Mouse (Mus musculus): ENCODE measurements around the gene Gemin6. TPM values are rescaled to one million over a fixed set of nuclear protein-coding genes. Genes with fewer than 3 reads are reported as not detected.
A peak's percentile ranks its signal among the peaks of the same experiment; 100 is the strongest.
"Not testable (repeated sequence)": the region's sequence is repeated elsewhere in the genome, so short reads cannot be mapped to it uniquely, and the experiment has no call there.

Gene Gemin6
- 17.2 and 18.2 TPM in 2 replicates for polyA plus RNA-seq (2015; fragmentation: Nextera tagmentation; extraction: Ambion mirVana)

DNA sequence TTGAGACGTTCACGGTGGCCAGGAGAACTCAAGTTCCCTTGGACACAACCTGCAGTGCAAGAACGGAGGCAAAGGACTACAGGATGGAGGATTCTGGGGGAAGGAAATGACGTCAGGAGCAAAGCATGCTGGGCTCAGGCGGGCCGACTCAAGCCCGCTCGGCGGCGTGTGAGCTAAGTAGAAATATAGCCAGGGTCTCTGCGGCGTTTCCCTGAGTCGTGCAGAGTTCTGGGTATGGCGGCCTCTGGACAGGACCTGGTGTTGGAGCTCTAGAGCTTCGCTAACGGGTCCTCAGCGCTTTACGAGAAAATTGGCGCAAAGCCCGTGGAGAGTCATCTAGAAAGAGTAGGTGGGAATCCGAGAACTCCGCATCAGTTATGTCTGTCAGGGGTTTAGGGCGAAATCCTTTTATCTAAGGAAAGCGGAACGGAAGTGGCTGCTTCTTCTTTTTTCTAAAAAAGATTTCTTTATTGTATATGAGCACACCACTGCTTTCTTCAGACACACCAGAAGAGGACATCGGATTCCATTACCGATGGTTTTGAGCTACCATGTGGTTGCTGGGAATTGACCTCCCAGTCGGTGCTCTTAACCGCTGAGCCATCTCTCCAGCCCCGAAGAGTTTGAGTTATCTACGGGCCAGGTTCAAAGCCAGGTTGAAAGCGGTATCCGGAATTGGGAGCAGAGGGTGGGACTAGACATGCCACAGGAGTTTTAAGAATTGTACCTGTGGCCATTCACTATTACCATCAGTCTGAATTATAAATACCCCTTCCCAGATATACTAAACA lies at the start of gene Gemin6:
TSS of gene Gemin6 (plus strand) at position 116 of the 791 bp plus-strand sequence.
- WGBS: under 1% methylated on average over 33 of the region's 33 CpGs
- H3K4me2 ChIP-seq (ENCODE audit: low read length): peak within 1 kb of the TSS; percentile 76
- ATAC-seq: peak; percentile 98
- H3K4me1 ChIP-seq (ENCODE audit: control insufficient read depth, insufficient read depth, low read length): peaks cover 5% of the 10 kb centered on the region; the same call in 1 of the 2 replicates
- no peaks in the 10 kb centered on the region for H3K9me3 ChIP-seq (replicated peaks; ENCODE audit: control insufficient read depth, low read length, poor library complexity, severe bottlenecking)
- H3K27me3 ChIP-seq (ENCODE audit: control insufficient read depth, insufficient read depth, low read depth, low read length): no peaks in the 10 kb centered on the region
- H3K36me3 ChIP-seq (ENCODE audit: control insufficient read depth, insufficient read depth, low read length): no peaks in the 10 kb centered on the region
- peak within 1 kb of the TSS; percentile 78 for H3K27ac ChIP-seq (ENCODE audit: low read length)
- H3K9ac ChIP-seq (ENCODE audit: low read depth, low read length): peak within 1 kb of the TSS; percentile 63
- peak within 1 kb of the TSS; percentile 67 for H3K4me3 ChIP-seq (ENCODE audit: low read depth, low read length)

DNA sequence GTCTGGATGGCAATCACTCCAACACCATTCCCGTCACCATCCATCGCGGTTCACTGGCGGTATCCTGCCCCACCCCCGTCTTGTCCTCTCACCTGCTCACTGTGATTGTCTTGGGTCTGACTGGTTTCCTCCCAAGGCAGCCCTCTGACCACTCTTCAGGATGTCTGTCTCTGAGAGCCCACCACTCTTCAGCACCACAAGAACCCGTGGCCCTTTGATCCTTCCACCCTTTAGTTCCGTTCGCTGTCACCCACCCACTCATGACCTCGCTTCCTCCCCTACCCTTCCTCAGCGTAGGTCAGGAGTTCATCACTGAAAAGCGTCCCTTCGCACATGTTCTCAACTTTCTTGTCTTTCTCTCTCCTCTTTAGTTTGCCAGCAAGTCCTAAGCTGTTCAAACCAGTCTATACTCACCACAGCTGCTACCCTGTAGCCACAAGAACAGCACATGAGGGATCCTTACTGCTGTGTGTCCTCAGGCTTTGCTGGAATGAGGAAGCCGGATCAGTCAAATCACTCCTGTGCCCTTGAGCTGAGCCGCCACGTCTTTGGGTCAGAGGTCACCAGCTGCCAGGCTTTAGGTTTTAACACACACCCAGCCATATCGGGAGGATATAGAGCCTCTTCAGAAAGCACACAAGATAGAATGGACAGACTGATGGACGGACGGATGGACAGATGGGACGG lies 49.4 kb upstream of the Gemin6 start:
- no peaks in the 10 kb centered on the region for H3K27me3 ChIP-seq (ENCODE audit: control insufficient read depth, insufficient read depth, low read depth, low read length)
- 78% methylated on average over 19 of the region's 19 CpGs for WGBS
- H3K27ac ChIP-seq (ENCODE audit: low read length): no peak overlapping the region
- no peaks in the 10 kb centered on the region for H3K9me3 ChIP-seq (replicated peaks; ENCODE audit: control insufficient read depth, low read length, poor library complexity, severe bottlenecking)
- H3K4me2 ChIP-seq (ENCODE audit: low read length): no peak overlapping the region
- ATAC-seq: no peak
- H3K36me3 ChIP-seq (ENCODE audit: control insufficient read depth, insufficient read depth, low read length): no peaks in the 10 kb centered on the region
- H3K4me1 ChIP-seq (ENCODE audit: control insufficient read depth, insufficient read depth, low read length): no peaks in the 10 kb centered on the region
- no peak overlapping the region for H3K4me3 ChIP-seq (ENCODE audit: low read depth, low read length)
- no peak overlapping the region for H3K9ac ChIP-seq (ENCODE audit: low read depth, low read length)

DNA sequence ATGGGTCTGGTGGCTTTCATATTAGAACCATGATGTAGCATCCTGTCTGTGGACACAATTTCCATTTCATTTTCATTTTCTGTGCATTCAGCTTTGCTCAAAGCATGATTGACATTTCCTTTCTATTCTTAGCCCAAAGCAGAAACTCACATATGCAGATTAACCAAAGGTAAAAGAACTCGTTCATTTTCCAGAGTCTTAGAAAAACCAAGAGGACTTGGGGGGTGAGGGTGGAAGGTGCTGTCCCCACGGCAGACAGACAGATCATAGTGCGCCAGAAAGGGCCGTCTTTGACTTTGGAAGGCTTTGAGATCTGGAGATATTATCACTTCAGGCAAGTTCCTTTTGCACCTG lies 48.9 kb upstream of the Gemin6 start:
- Histone ChIP-seq H3K4me1 (ENCODE audit: control insufficient read depth, insufficient read depth, low read length) (no peaks in the 10 kb centered on the region), H3K9me3 (replicated peaks; ENCODE audit: control insufficient read depth, low read length, poor library complexity, severe bottlenecking) (no peaks in the 10 kb centered on the region)
- WGBS: 58% methylated on average over 4 of the region's 4 CpGs

DNA sequence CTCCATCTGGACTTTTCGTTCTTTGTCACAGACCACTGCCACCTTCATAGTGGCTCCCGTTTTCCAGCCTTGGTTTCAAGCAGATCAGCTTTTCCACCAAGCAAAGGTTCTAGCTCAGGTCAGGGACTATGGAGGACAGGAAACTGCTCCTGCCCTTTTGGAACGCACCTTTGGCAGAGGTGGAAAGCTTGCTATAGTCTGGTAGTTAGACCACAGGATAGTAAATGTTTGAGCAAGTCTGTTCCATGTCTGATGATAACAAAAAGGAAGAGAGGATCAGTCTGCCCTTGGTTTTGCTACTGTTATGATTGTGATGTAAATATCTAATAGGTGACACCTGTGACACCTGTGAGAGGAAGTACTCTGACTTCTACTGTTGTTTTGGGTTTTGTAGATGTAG lies 48.3 kb upstream of the Gemin6 start:
- no peak overlapping the region for H3K4me2 ChIP-seq (ENCODE audit: low read length)
- no peak overlapping the region for H3K4me3 ChIP-seq (ENCODE audit: low read depth, low read length)
- no peaks in the 10 kb centered on the region for H3K27me3 ChIP-seq (ENCODE audit: control insufficient read depth, insufficient read depth, low read depth, low read length)
- H3K27ac ChIP-seq (ENCODE audit: low read length): no peak overlapping the region
- no peak overlapping the region for H3K9ac ChIP-seq (ENCODE audit: low read depth, low read length)
- no peak for ATAC-seq
- no peaks in the 10 kb centered on the region for H3K4me1 ChIP-seq (ENCODE audit: control insufficient read depth, insufficient read depth, low read length)
- H3K9me3 ChIP-seq (replicated peaks; ENCODE audit: control insufficient read depth, low read length, poor library complexity, severe bottlenecking): no peaks in the 10 kb centered on the region
- no peaks in the 10 kb centered on the region for H3K36me3 ChIP-seq (ENCODE audit: control insufficient read depth, insufficient read depth, low read length)
- 91% methylated on average over 3 of the region's 3 CpGs for WGBS

More for the DNA sequence above, 48.9 kb upstream of the Gemin6 start:
- Histone ChIP-seq H3K36me3 (ENCODE audit: control insufficient read depth, insufficient read depth, low read length) (no peaks in the 10 kb centered on the region), H3K27ac (ENCODE audit: low read length) (no peak overlapping the region), H3K4me3 (ENCODE audit: low read depth, low read length) (no peak overlapping the region), H3K9ac (ENCODE audit: low read depth, low read length) (no peak overlapping the region), H3K27me3 (ENCODE audit: control insufficient read depth, insufficient read depth, low read depth, low read length) (no peaks in the 10 kb centered on the region), H3K4me2 (ENCODE audit: low read length) (no peak overlapping the region)
- no peak for ATAC-seq

DNA sequence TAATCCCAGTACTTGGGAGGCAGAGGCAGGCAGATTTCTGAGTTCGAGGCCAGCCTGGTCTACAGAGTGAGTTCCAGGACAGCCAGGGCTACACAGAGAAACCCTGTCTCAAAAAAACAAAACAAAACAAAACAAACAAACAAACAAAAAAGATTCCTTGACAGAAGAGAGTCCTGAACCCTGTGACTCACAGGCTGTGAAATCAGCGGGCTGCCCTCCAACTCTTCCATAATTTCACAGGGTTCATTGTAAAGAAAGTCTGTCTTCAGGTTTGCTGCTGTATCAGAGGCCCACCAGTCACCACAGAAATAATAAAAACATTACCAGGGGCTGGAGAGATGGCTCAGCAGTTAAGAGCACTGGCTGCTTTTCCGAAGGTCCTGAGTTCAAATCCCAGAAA lies 45.4 kb upstream of the Gemin6 start:
- H3K27me3 ChIP-seq (ENCODE audit: control insufficient read depth, insufficient read depth, low read depth, low read length); H3K4me1 ChIP-seq (ENCODE audit: control insufficient read depth, insufficient read depth, low read length); H3K4me3 ChIP-seq (ENCODE audit: low read depth, low read length); H3K9me3 ChIP-seq (replicated peaks; ENCODE audit: control insufficient read depth, low read length, poor library complexity, severe bottlenecking); ATAC-seq; H3K27ac ChIP-seq (ENCODE audit: low read length); H3K9ac ChIP-seq (ENCODE audit: low read depth, low read length); H3K36me3 ChIP-seq (ENCODE audit: control insufficient read depth, insufficient read depth, low read length); H3K4me2 ChIP-seq (ENCODE audit: low read length): not testable (repeated sequence)
- 96% methylated on average over 3 of the region's 3 CpGs for WGBS

DNA sequence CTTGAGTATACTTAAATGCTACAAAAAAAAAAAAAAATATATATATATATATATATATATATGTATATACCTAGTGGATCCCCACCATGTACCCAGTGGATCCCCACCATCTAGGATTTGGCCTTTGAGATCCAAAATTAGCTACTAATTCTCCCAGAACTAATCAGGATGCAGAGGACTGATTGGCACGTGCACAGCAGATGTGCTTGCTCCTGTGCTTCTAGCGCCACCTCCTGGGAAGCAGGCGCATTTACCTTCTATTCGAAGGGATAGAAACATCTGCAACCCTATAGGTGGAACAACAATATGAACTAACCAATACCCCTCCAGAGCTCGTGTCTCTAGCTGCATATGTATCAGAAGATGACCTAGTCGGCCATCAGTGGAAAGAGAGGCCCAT lies 44.3 kb upstream of the Gemin6 start:
- peak; percentile 93 for ATAC-seq
- WGBS: 0% methylated on average over 6 of the region's 6 CpGs
- H3K4me2 ChIP-seq (ENCODE audit: low read length): no peak overlapping the region

DNA sequence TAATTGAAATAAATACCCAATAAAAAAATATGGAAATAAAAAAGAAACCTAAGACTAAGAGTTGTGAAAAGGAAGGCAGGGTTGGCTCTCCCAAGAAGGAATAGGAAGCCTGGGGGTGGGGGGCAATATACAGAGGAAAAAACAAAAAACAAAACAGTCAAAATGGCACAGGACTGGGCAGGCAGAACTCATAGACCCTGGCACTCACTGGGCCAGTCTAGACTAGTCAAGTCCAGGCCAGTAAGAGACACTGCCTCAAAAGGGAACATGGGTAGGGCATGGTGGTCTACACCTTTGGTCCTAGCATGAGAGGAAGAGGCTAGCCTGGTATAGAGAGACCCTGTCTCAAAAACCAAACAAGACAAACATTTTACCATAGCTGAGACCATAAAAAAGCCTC lies 43.8 kb upstream of the Gemin6 start:
- ATAC-seq: peak; percentile 61
- no peak overlapping the region for H3K4me3 ChIP-seq (ENCODE audit: low read depth, low read length)
- H3K4me1 ChIP-seq (ENCODE audit: control insufficient read depth, insufficient read depth, low read length): no peaks in the 10 kb centered on the region
- H3K9me3 ChIP-seq (replicated peaks; ENCODE audit: control insufficient read depth, low read length, poor library complexity, severe bottlenecking): no peaks in the 10 kb centered on the region
- no peaks in the 10 kb centered on the region for H3K36me3 ChIP-seq (ENCODE audit: control insufficient read depth, insufficient read depth, low read length)
- H3K4me2 ChIP-seq (ENCODE audit: low read length): no peak overlapping the region
- H3K27ac ChIP-seq (ENCODE audit: low read length): no peak overlapping the region
- no peaks in the 10 kb centered on the region for H3K27me3 ChIP-seq (ENCODE audit: control insufficient read depth, insufficient read depth, low read depth, low read length)
- no peak overlapping the region for H3K9ac ChIP-seq (ENCODE audit: low read depth, low read length)

More for the DNA sequence above, 44.3 kb upstream of the Gemin6 start:
- H3K9me3 ChIP-seq (replicated peaks; ENCODE audit: control insufficient read depth, low read length, poor library complexity, severe bottlenecking): no peaks in the 10 kb centered on the region
- H3K27me3 ChIP-seq (ENCODE audit: control insufficient read depth, insufficient read depth, low read depth, low read length): no peaks in the 10 kb centered on the region
- H3K4me3 ChIP-seq (ENCODE audit: low read depth, low read length): no peak overlapping the region
- H3K9ac ChIP-seq (ENCODE audit: low read depth, low read length): no peak overlapping the region
- H3K27ac ChIP-seq (ENCODE audit: low read length): no peak overlapping the region
- no peaks in the 10 kb centered on the region for H3K4me1 ChIP-seq (ENCODE audit: control insufficient read depth, insufficient read depth, low read length)
- no peaks in the 10 kb centered on the region for H3K36me3 ChIP-seq (ENCODE audit: control insufficient read depth, insufficient read depth, low read length)

DNA sequence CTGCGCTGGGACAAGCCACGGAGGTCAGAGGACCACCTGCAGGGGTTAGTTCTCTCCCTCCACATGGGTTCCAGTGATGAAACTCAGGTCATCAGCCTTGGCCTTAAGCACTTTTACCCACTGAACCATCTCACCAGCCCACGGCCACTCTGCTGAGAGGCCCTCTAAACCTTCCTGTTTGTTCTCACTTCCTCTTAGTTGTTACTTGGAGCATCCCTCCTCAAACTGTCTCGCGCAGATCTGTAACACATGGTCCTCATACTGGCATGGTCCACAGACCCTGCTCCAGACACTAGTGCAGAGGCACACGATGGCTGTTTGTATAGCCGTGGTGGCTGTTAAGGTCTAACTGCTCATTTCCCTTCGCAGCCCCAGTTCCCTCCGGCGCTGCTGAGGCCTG lies 40.6 kb upstream of the Gemin6 start:
- no peak overlapping the region for H3K4me3 ChIP-seq (ENCODE audit: low read depth, low read length)
- WGBS: 83% methylated on average over 10 of the region's 10 CpGs

DNA sequence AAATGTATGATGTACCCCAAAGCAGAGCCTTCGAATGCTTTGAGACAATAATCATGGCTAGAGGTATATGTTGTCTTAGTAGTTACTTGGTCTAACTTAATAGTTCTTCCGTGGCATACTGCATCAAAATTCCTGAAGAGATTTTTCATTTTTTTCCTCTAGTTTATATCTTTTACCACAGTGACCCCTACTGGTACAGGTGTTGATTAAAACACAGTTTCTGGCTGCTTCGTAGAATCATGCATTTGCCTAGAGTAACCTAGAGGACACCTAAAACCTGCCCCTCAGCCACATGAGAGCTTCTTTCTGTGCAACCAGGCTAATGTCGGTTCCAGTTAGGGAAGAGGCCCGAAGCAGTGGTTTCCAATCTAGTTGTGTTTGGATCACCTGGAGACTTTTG lies 31.2 kb upstream of the Gemin6 start:
- 71% methylated on average over 5 of the region's 5 CpGs for WGBS
- Histone ChIP-seq H3K9ac (ENCODE audit: low read depth, low read length) (no peak overlapping the region), H3K9me3 (replicated peaks; ENCODE audit: control insufficient read depth, low read length, poor library complexity, severe bottlenecking) (no peaks in the 10 kb centered on the region), H3K4me3 (ENCODE audit: low read depth, low read length) (no peak overlapping the region), H3K36me3 (ENCODE audit: control insufficient read depth, insufficient read depth, low read length) (peaks cover 12% of the 10 kb centered on the region), H3K27ac (ENCODE audit: low read length) (no peak overlapping the region), H3K27me3 (ENCODE audit: control insufficient read depth, insufficient read depth, low read depth, low read length) (no peaks in the 10 kb centered on the region), H3K4me1 (ENCODE audit: control insufficient read depth, insufficient read depth, low read length) (no peaks in the 10 kb centered on the region), H3K4me2 (ENCODE audit: low read length) (no peak overlapping the region)
- ATAC-seq: no peak; the same call in 1 of the 2 replicates

More for the DNA sequence above, 40.6 kb upstream of the Gemin6 start:
- H3K27me3 ChIP-seq (ENCODE audit: control insufficient read depth, insufficient read depth, low read depth, low read length): no peaks in the 10 kb centered on the region
- no peak overlapping the region for H3K9ac ChIP-seq (ENCODE audit: low read depth, low read length)
- peaks cover 3% of the 10 kb centered on the region; the same call in 1 of the 2 replicates for H3K9me3 ChIP-seq (replicated peaks; ENCODE audit: control insufficient read depth, low read length, poor library complexity, severe bottlenecking)
- no peaks in the 10 kb centered on the region for H3K4me1 ChIP-seq (ENCODE audit: control insufficient read depth, insufficient read depth, low read length)
- no peak overlapping the region for H3K27ac ChIP-seq (ENCODE audit: low read length)
- no peak for ATAC-seq
- H3K36me3 ChIP-seq (ENCODE audit: control insufficient read depth, insufficient read depth, low read length): no peaks in the 10 kb centered on the region
- H3K4me2 ChIP-seq (ENCODE audit: low read length): no peak overlapping the region

Measured in midbrain, embryonic 16.5 days (tissue).